Mouse (Mus musculus): ENCODE measurements at regions not wholly inside any gene's neighbourhood (a gene's known extent, or its start where the extent isn't known, plus 50 kb on each side); places are given as distances from the start of the nearest gene placed in this dataset.

DNA sequence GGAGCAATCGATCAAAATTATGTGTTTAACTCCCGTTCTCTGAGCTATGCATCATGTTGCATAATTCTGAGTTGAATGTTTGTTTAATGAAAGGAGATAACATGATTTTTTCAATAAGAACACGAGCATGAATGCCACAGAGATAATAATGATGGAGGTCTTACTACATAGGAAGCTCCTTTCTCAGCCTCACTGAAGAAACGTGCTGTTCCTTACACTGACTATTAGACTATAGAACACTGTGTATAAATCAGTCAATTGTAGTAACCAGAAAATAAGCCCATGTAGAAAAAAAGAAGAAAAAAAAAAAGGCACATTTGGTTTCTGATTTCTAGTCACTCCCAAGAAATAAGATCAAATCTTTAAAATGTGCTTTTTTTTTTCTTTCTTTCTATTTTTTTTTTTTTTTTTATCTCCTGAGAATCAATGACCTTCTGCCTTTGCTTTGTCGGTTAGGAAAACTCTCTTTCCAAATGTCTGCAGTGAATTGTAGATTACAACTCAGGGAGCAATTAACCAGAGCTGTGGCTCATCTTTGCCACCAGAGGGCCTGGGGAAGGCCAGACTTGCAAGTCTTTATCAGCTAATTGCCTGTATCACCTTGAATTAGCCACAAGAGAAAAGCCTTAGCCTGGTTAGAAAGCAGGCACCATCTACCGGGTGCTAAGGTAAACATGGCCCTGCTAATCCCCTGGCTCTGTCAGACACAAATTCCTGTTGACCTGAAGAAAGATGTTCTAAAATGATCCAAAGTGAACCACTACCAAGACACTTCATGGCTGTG lies 160.5 kb upstream of the Nabp1 start:
- TF ChIP-seq GATA1 (IDR thresholded peaks at IDR 0.05; ENCODE audit: borderline replicate concordance, low read length) (no peak), FLI1 (IDR thresholded peaks at IDR 0.05; ENCODE audit: low read length) (no peak)

Data from megakaryocyte, embryonic 14.5 days (primary cell).